ENCODE assay signal across 27 mouse cellular contexts in genomic region chr8:82871986-82872385, GRCm38 (mm10). TPM values are rescaled to one million over a fixed set of nuclear protein-coding genes. Genes with fewer than 3 reads are reported as not detected.
DNase-seq lines count a peak whose midpoint lies in the region; ATAC-seq and TF ChIP-seq lines count a peak whose summit lies in the region.
"Had no signal": no experiment of that assay in that cellular context is flagged by ENCODE, and none has a peak within 500 bp of the region (broad histone marks: within the 10 kb centered on the region; RNA-seq: fewer than 3 reads in every experiment).

No protein-coding gene starts in this region.

- H3K9me3 ChIP-seq in intestine, embryonic 15.5 days: no peaks in the 10 kb centered on the region
- H3K9me3 ChIP-seq: embryonic facial prominence, embryonic 13.5 days; embryonic facial prominence, embryonic 15.5 days; forebrain, embryonic 13.5 days; forebrain, embryonic 15.5 days; G1E had no signal

- H3K4me3 ChIP-seq in gastrocnemius, adult 2 months: no peak overlapping the region
- H3K4me3 ChIP-seq in embryonic fibroblast, embryonic 13.5 days (ENCODE audit: insufficient read depth, low read length): no peak overlapping the region
- H3K4me3 ChIP-seq in intestine, embryonic 15.5 days (replicated peaks): no peak overlapping the region
- H3K4me3 ChIP-seq: embryonic facial prominence, embryonic 13.5 days; embryonic facial prominence, embryonic 15.5 days; forebrain, embryonic 13.5 days; forebrain, embryonic 15.5 days had no signal

- no peak for DNase-seq in gastrocnemius, adult 2 months
- DNase-seq in gastrocnemius, postnatal 14 days: no peak
- DNase-seq in 3T3-L1 (ENCODE audit: low read depth, low spot score): peak; percentile 42
- DNase-seq in NIH3T3 (ENCODE audit: low read depth): peak; percentile 46
- DNase-seq in testis, postnatal 14 days (ENCODE audit: low spot score): no peak
- no peak for DNase-seq in adrenal gland, postnatal 25 days
- DNase-seq: adrenal gland, adult 2 months; adrenal gland, postnatal 10 days; adrenal gland, postnatal 36 days; B cell, adult 2 months; cerebellum, adult 11 months; cerebellum, adult 18-20 months; cerebellum, adult 8-10 months; cerebellum, adult 9-11 months; cerebellum, postnatal 14 days; cerebellum, postnatal 36 days; embryo, embryonic 11 days; forebrain, postnatal 0 days had no signal

- ATAC-seq in intestine, embryonic 15.5 days: no peak
- ATAC-seq: CD4-positive, CD25-positive, alpha-beta regulatory T cell, adult 4 months; forebrain, embryonic 13.5 days; forebrain, postnatal 0 days had no signal

- peak overlapping the region; percentile 75 for H3K27ac ChIP-seq in gastrocnemius, adult 2 months
- peak overlapping the region; percentile 25; the same call in 1 of the 2 replicates for H3K27ac ChIP-seq in embryonic fibroblast, embryonic 13.5 days (ENCODE audit: insufficient read depth, low read length)
- no peak overlapping the region for H3K27ac ChIP-seq in intestine, embryonic 15.5 days
- H3K27ac ChIP-seq: embryonic facial prominence, embryonic 13.5 days; embryonic facial prominence, embryonic 15.5 days; forebrain, embryonic 13.5 days; forebrain, embryonic 15.5 days had no signal

- TF ChIP-seq POLR2A in embryonic fibroblast, embryonic 13.5 days (IDR thresholded peaks at IDR 0.05; ENCODE audit: low read depth, low read length): no peak

- WGBS in intestine, embryonic 15.5 days: 80% methylated on average over 4 of the region's 4 CpGs

- no peaks in the 10 kb centered on the region for H3K27me3 ChIP-seq in intestine, embryonic 15.5 days (replicated peaks)
- H3K27me3 ChIP-seq: CH12.LX; embryonic facial prominence, embryonic 13.5 days; embryonic facial prominence, embryonic 15.5 days; forebrain, embryonic 13.5 days; forebrain, embryonic 15.5 days had no signal

- intact Hi-C loops in gastrocnemius, adult 2 months (cut with DNase I): no loop called here
- intact Hi-C loops in gastrocnemius, postnatal 14 days (cut with DNase I; ENCODE audit: low total_unique reads): no loop called here

- H3K4me2 ChIP-seq in intestine, embryonic 15.5 days (replicated peaks): no peak overlapping the region
- H3K4me2 ChIP-seq: embryonic facial prominence, embryonic 13.5 days; embryonic facial prominence, embryonic 15.5 days; forebrain, embryonic 13.5 days; forebrain, embryonic 15.5 days had no signal

- no peak for TF ChIP-seq CTCF in gastrocnemius, adult 2 months (IDR thresholded peaks at IDR 0.05)
- no peak for TF ChIP-seq CTCF in embryonic fibroblast, embryonic 13.5 days (IDR thresholded peaks at IDR 0.05; ENCODE audit: borderline replicate concordance, insufficient read depth, low read length)

- no peaks in the 10 kb centered on the region for H3K36me3 ChIP-seq in intestine, embryonic 15.5 days
- H3K36me3 ChIP-seq: embryonic facial prominence, embryonic 13.5 days; embryonic facial prominence, embryonic 15.5 days; forebrain, embryonic 15.5 days; G1E had no signal

- H3K4me1 ChIP-seq in embryonic fibroblast, embryonic 13.5 days (ENCODE audit: control insufficient read depth, insufficient read depth, low read length): peaks cover 19% of the 10 kb centered on the region
- H3K4me1 ChIP-seq in intestine, embryonic 15.5 days (replicated peaks): peaks cover 2% of the 10 kb centered on the region; the same call in 1 of the 2 replicates
- H3K4me1 ChIP-seq: forebrain, embryonic 13.5 days had no signal

- H3K9ac ChIP-seq in intestine, embryonic 15.5 days: no peak overlapping the region
- H3K9ac ChIP-seq: embryonic facial prominence, embryonic 13.5 days; embryonic facial prominence, embryonic 15.5 days; forebrain, embryonic 13.5 days; forebrain, embryonic 15.5 days; forebrain, postnatal 0 days had no signal

RNA-seq across cellular contexts. Expression of gene Rnf150, which starts 8.8 kb away (rescaled TPM):
- 10 to 100 TPM; 26.0 to 34.8 TPM for total RNA-seq in gastrocnemius, adult 2 months (2021)
- 10 to 100 TPM; 12.1 to 13.1 TPM for total RNA-seq in gastrocnemius, postnatal 14 days (2021)
- 31.2 and 36.3 TPM in 2 replicates for polyA plus RNA-seq in embryonic fibroblast, embryonic 13.5 days (2011; ENCODE audit: insufficient read length, low read depth, missing spikeins)
- polyA plus RNA-seq in intestine, embryonic 15.5 days (2015; fragmentation: Nextera tagmentation; extraction: Ambion mirVana): 1.0 and 1.2 TPM in 2 replicates
- total RNA-seq in adrenal gland, postnatal 25 days (2021): 14.4 and 16.6 TPM in 2 replicates
- polyA plus RNA-seq: CD4-positive, CD25-positive, alpha-beta regulatory T cell, adult 4 months; G1E had no signal

Comparison
In these comparisons a context has a peak if more than half of its experiments do, and no peak if none do; other contexts are left out.
1. DNase-seq: peak in 3T3-L1 (single experiment) and NIH3T3 (single experiment); none in gastrocnemius, adult 2 months (single experiment), gastrocnemius, postnatal 14 days (single experiment), testis, postnatal 14 days (single experiment) and adrenal gland, postnatal 25 days (single experiment).